Mouse (Mus musculus) thymus, adult 18-20 months (tissue): ENCODE data around the gene Plekhg2.
"Not testable (repeated sequence)": the region's sequence is repeated elsewhere in the genome, so short reads cannot be mapped to it uniquely, and the experiment has no call there.

Experiments
- DNase-seq, 2 experiments: peaks; one replicate each; pipeline ENCODE4 v3.0.0; 2022; ENCODE audit warnings: mixed read lengths in 2 of 2

Plekhg2 gene

GRCm38 (mm10) chr7:28372251-28373108 is at the start of gene Plekhg2:
Gene Plekhg2, minus strand, starts transcription at chr7:28372599.
- DNase-seq = peak; percentile 94 to 97

- no peak for DNase-seq
Observed at GRCm38 (mm10) chr7:28419416-28419815, 47.0 kb upstream of the Plekhg2 start.

- no peak for DNase-seq
Observed at GRCm38 (mm10) chr7:28418096-28418670, 45.8 kb upstream of the Plekhg2 start.

- no peak for DNase-seq
Observed at GRCm38 (mm10) chr7:28417368-28417767, 45.0 kb upstream of the Plekhg2 start.

- DNase-seq = no peak
Observed at GRCm38 (mm10) chr7:28412826-28413225, 40.4 kb upstream of the Plekhg2 start.

GRCm38 (mm10) chr7:28410841-28411475 is 38.6 kb upstream of the Plekhg2 start:
- DNase-seq = no peak

- DNase-seq = no peak
Observed at GRCm38 (mm10) chr7:28401942-28402341, 29.5 kb upstream of the Plekhg2 start.

GRCm38 (mm10) chr7:28401030-28401429 is 28.6 kb upstream of the Plekhg2 start:
- DNase-seq = no peak

- no peak for DNase-seq
Observed at GRCm38 (mm10) chr7:28398696-28399340, 26.4 kb upstream of the Plekhg2 start.

- no peak for DNase-seq
Observed at GRCm38 (mm10) chr7:28398000-28398399, 25.6 kb upstream of the Plekhg2 start.

GRCm38 (mm10) chr7:28395425-28395824 is 23.0 kb upstream of the Plekhg2 start:
- no peak for DNase-seq

GRCm38 (mm10) chr7:28393272-28393951 is 21.0 kb upstream of the Plekhg2 start:
- DNase-seq = no peak

GRCm38 (mm10) chr7:28392429-28393271 is 20.3 kb upstream of the Plekhg2 start, which contains the start of the genes Med29 and Paf1:
Gene Med29, minus strand, starts transcription at chr7:28392708.
Gene Paf1, plus strand, starts transcription at chr7:28392951.
- DNase-seq = peak; percentile 93 to 96

- no peak for DNase-seq
Observed at GRCm38 (mm10) chr7:28390331-28390730, 17.9 kb upstream of the Plekhg2 start.

GRCm38 (mm10) chr7:28387384-28387783 is 15.0 kb upstream of the Plekhg2 start:
- DNase-seq = not testable (repeated sequence)

- not testable (repeated sequence) for DNase-seq
Observed at GRCm38 (mm10) chr7:28386877-28387276, 14.5 kb upstream of the Plekhg2 start.

GRCm38 (mm10) chr7:28386462-28386861 is 14.1 kb upstream of the Plekhg2 start:
- peak; percentile 75 to 83 for DNase-seq

- DNase-seq = no peak
Observed at GRCm38 (mm10) chr7:28386007-28386406, 13.6 kb upstream of the Plekhg2 start.

GRCm38 (mm10) chr7:28385196-28385595 is 12.8 kb upstream of the Plekhg2 start:
- DNase-seq = no peak

- peak; percentile 52 to 67 for DNase-seq
Observed at GRCm38 (mm10) chr7:28384162-28384561, 11.8 kb upstream of the Plekhg2 start.

GRCm38 (mm10) chr7:28383606-28384005 is 11.2 kb upstream of the Plekhg2 start:
- DNase-seq = no peak
